Mouse (Mus musculus): ENCODE measurements around the gene Uchl1.

- TF ChIP-seq CTCF (IDR thresholded peaks at IDR 0.05; ENCODE audit: low read depth) (no peak), EP300 (IDR thresholded peaks at IDR 0.05; ENCODE audit: low read depth) (no peak)
Observed at GRCm38 (mm10) chr5:66676457-66677117, 696 bp downstream of the Uchl1 start.
